Mouse (Mus musculus) intestine, embryonic 14.5 days (tissue): ENCODE results near the gene Gabbr2. TPM values are rescaled to one million over a fixed set of nuclear protein-coding genes. Genes with fewer than 3 reads are reported as not detected.
A peak's percentile ranks its signal among the peaks of the same experiment; 100 is the strongest.

ENCODE experiments used
- ATAC-seq: fragments of 200-750 bp; cut with Nextera tagmentation; replicated peaks from 2 replicates; pipeline ENCODE4 v1.8.0; 2017; ENCODE audit warnings: low read depth, moderate number of reproducible peaks, moderate TSS enrichment, moderate library complexity; ENCODE audit not compliant: low FRiP score, low TSS enrichment
- DNase-seq: peaks from one replicate; pipeline ENCODE4 v3.0.0-alpha.2; 2018; ENCODE audit warnings: low spot score
- H3K27ac ChIP-seq: fragments of 300-500 bp; sonication (generic); 2 replicates; pipeline ENCODE4 v1.5.1; 2014; ENCODE audit warnings: low read depth, mild to moderate bottlenecking, control low read depth
- H3K27me3 ChIP-seq: fragments of 300-500 bp; sonication (generic); replicated peaks from 2 replicates; pipeline ENCODE4 v1.6.1; 2014; ENCODE audit warnings: low read length, control low read depth; ENCODE audit not compliant: control insufficient read depth, insufficient read depth
- H3K36me3 ChIP-seq: fragments of 300-500 bp; sonication (generic); 2 replicates; pipeline ENCODE4 v1.6.1; 2014; ENCODE audit warnings: low read length, control low read depth; ENCODE audit not compliant: control insufficient read depth, insufficient read depth
- H3K4me1 ChIP-seq: fragments of 300-500 bp; sonication (generic); replicated peaks from 2 replicates; pipeline ENCODE4 v1.6.1; 2014; ENCODE audit warnings: low read length, control low read depth, mixed read lengths; ENCODE audit not compliant: control insufficient read depth, insufficient read depth
- H3K4me2 ChIP-seq: fragments of 300-500 bp; sonication (generic); 2 replicates; pipeline ENCODE4 v1.6.1; 2014; ENCODE audit warnings: low read length
- H3K4me3 ChIP-seq: fragments of 300-500 bp; sonication (generic); 2 replicates; pipeline ENCODE4 v1.5.1; 2014; ENCODE audit warnings: low read depth, low read length, control low read depth, mixed read lengths
- H3K9ac ChIP-seq: fragments of 300-500 bp; sonication (generic); 2 replicates; pipeline ENCODE4 v1.6.1; 2014; ENCODE audit warnings: mild to moderate bottlenecking, low read length
- H3K9me3 ChIP-seq: fragments of 300-500 bp; sonication (generic); 2 replicates; pipeline ENCODE4 v1.6.1; 2016; ENCODE audit warnings: low read length, control low read depth; ENCODE audit not compliant: control insufficient read depth
- WGBS: fragments of 180-500 bp; shearing (Covaris S2); extraction: QIAGEN DNeasy Blood & Tissue Kit; methylation state at CpG from one replicate; pipeline ENCODE4 v1.1.7; 2014; 5-methylcytosine and 5-hydroxymethylcytosine counted together
- polyA plus RNA-seq: library from polyadenylated mRNA; unstranded; fragments of >200 nt; fragmentation: Nextera tagmentation; extraction: Ambion mirVana; gene quantifications from 2 replicates; pipeline ENCODE4 v1.2.1, GENCODE M21; 2014

Gene Gabbr2
- polyA plus RNA-seq, 1 experiment from 2014 or later = 0.16 TPM

DNA sequence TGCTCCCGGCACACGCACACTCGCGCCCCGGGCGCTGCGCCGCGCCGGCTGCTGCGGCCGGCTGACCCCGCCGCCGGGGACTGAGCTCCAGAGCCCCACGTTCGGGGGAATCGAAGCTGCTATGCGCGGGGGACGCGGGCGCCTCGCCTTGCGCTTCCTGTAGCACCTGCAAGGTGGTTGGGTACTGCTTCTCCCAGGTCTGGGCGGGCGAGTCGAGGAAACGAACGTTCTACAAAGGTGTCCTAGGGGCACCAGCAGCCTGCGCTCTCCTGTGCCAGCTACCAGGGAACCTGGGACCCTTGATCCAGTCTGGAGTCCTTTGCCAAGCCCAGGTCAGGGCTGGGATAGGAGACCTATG, 265 bp upstream of the Gabbr2 start:
- under 1% methylated on average over 30 of the region's 31 CpGs for WGBS
- Histone ChIP-seq H3K36me3 (no peaks in the 10 kb centered on the region), H3K4me2 (peak overlapping the region; percentile 78), H3K9ac (no peak overlapping the region), H3K4me3 (peak overlapping the region; percentile 45), H3K9me3 (no peaks in the 10 kb centered on the region), H3K4me1 (peaks cover 6% of the 10 kb centered on the region; the same call in 1 of the 2 replicates), H3K27ac (no peak overlapping the region), H3K27me3 (peaks cover 69% of the 10 kb centered on the region)
- ATAC-seq (no peak), DNase-seq (no peak)

DNA sequence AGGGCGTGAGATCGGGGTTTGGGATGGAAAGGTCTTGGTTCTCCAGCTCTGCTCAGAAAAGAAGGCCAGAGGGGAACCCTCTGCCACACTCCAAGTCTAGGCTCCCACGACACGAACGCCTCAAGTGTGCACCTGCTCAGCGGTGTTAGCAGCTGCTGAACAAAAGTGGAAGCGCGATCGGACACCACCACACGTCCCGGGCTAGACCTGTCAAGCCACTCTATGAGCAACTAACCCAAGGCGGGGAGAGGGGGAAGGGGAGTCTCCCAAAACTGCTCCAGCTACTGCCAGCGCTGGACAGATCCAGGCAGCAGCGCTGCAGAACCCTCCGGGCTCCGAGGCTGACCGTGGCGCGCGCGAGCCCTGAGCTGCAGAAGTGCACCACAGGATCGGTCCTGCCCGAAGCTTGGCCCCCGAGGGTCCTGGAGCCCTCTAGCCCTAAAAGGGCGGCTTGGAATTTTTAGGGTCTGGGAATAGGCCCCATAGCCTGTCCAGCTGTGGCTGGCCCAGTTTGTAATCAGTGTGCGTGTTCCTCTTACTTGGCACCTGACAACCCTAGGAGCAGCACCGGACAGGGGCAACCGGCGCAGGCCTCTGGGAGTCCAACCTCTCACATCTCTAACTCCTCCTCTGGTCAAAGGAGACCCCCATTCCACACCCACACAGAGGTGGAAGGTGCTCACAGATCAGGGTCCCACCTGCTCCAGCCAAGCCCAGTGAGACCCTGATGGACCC, 1.2 kb downstream of the Gabbr2 start:
- Histone ChIP-seq H3K9me3 (no peaks in the 10 kb centered on the region), H3K27ac (no peak overlapping the region), H3K27me3 (peaks cover 72% of the 10 kb centered on the region), H3K9ac (no peak overlapping the region), H3K4me2 (no peak overlapping the region; the same call in 1 of the 2 replicates), H3K4me3 (peak overlapping the region; percentile 45; the same call in 1 of the 2 replicates), H3K36me3 (no peaks in the 10 kb centered on the region), H3K4me1 (peaks cover 6% of the 10 kb centered on the region; the same call in 1 of the 2 replicates)
- peak; percentile 70 for DNase-seq
- no peak for ATAC-seq
- 4% methylated on average over 29 of the region's 29 CpGs for WGBS

DNA sequence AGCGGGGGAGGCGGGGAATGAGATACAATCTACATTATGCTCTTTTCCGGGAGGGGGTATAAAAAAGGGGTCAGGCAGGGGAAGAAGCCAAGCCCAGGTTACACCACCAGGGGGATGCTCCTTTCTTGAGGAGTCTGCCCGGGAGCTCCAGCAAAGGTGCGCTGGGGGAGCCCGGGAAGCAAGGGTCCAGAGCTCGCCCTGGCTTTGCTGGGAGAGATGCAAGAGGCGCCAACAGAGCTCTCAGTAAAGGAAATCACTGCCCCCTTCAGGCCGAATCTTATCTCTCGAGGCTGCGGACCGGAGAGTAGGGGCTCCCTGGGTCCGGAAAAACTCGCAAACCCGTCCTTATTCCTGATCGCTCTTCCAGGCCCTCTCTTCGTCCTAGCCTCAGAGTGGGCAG, 1.8 kb downstream of the Gabbr2 start:
- peak; percentile 74 for DNase-seq
- 2% methylated on average over 17 of the region's 17 CpGs for WGBS
- H3K4me3 ChIP-seq = no peak overlapping the region
- peaks cover 69% of the 10 kb centered on the region for H3K27me3 ChIP-seq
- no peaks in the 10 kb centered on the region for H3K36me3 ChIP-seq
- no peak for ATAC-seq
- H3K4me1 ChIP-seq = peaks cover 6% of the 10 kb centered on the region; the same call in 1 of the 2 replicates
- no peaks in the 10 kb centered on the region for H3K9me3 ChIP-seq
- no peak overlapping the region for H3K9ac ChIP-seq
- H3K4me2 ChIP-seq = no peak overlapping the region
- no peak overlapping the region for H3K27ac ChIP-seq

DNA sequence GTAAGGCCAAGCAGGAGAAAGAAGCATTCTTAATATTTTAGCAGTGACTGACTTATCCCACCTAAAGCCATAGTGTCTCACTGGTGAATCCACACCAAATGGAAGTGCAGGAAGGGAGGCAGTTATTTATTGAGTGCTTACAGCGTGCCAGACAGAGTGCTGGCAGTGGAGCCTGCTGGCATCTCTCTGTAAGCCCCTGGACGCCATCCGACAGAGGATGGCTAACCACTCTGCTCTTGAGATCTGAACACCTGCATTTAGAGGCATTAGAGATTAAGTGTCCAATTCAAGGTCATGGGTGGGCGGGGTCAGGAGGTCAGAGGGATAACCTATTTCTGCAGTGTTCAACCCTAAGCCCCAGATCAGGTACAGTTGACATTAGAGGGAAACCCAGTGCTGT, 2.8 kb downstream of the Gabbr2 start:
- Histone ChIP-seq H3K9me3 (no peaks in the 10 kb centered on the region), H3K9ac (no peak overlapping the region), H3K4me3 (no peak overlapping the region), H3K36me3 (no peaks in the 10 kb centered on the region), H3K27ac (no peak overlapping the region), H3K4me1 (peaks cover 6% of the 10 kb centered on the region; the same call in 1 of the 2 replicates), H3K4me2 (no peak overlapping the region), H3K27me3 (peaks cover 67% of the 10 kb centered on the region)
- WGBS = 70% methylated on average over 4 of the region's 4 CpGs
- DNase-seq (no peak), ATAC-seq (no peak)

DNA sequence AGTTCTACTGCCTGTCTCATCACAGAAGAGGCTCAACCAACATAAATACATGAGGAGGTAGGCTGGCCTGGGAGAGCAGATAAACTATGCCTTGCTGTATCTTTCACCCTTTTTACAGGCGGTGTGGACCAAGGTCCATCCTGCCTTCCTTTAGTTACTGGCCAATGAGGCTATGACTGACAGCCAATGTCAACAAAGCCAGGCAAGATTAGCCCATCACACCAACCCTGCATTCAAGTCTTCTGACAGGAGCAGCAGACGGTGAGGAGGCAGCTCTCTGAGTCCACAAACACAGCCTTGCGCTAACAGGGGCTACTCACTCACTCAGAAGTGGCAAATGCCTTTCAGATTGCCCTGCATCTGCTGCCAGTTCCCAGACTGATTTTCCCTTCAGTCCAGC, 3.4 kb downstream of the Gabbr2 start:
- Histone ChIP-seq H3K27me3 (peaks cover 61% of the 10 kb centered on the region), H3K36me3 (no peaks in the 10 kb centered on the region), H3K9me3 (no peaks in the 10 kb centered on the region), H3K4me2 (no peak overlapping the region), H3K9ac (no peak overlapping the region), H3K4me3 (no peak overlapping the region), H3K27ac (no peak overlapping the region), H3K4me1 (peaks cover 6% of the 10 kb centered on the region; the same call in 1 of the 2 replicates)
- no peak for ATAC-seq
- WGBS = 40% methylated on average over 3 of the region's 3 CpGs
- DNase-seq = no peak

DNA sequence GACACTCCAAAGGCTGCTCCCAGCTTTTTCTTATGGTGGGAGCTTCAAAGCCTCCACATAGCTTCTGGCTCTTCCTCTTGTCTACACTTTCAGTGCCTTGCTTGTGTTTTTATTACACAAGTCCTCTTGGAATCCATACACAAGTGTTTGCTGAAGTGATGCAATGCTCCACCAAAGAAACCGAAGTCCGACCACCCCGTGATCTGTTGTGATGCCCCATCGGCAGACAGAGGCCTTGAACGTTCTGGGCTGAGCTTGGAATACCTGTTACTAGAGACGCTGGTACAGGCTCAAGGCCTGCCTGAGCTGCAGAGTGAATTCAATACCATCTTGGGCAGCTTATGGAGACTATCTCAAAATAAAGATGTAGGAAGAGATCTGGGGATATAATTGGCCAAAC, 3.9 kb downstream of the Gabbr2 start:
- 95% methylated on average over 6 of the region's 6 CpGs for WGBS
- no peak overlapping the region for H3K4me3 ChIP-seq
- no peak for DNase-seq
- no peak overlapping the region for H3K27ac ChIP-seq
- ATAC-seq = no peak
- no peaks in the 10 kb centered on the region for H3K9me3 ChIP-seq
- no peak overlapping the region for H3K9ac ChIP-seq
- no peaks in the 10 kb centered on the region for H3K36me3 ChIP-seq
- H3K4me2 ChIP-seq = no peak overlapping the region
- peaks cover 6% of the 10 kb centered on the region; the same call in 1 of the 2 replicates for H3K4me1 ChIP-seq
- H3K27me3 ChIP-seq = peaks cover 56% of the 10 kb centered on the region

DNA sequence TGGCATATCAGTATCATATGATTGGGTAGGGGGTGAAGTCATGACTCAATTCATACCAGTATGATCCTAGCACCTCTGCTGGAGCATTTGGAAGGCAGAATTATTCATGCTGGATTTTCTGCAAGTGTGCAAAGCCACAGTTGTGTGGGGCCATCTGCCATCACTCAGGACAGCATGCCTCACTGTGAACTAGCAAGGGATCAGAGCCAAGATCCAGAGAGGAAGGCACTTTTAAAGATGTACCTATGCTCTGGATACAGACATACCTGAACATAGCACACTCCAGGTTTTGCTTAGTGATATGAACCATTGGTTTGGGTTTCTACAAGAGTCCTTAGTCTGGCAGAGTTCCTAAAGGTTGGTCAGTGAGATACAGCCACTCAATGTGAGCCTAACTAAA, 5.6 kb downstream of the Gabbr2 start:
- no peaks in the 10 kb centered on the region for H3K36me3 ChIP-seq
- H3K9me3 ChIP-seq = no peaks in the 10 kb centered on the region
- H3K27ac ChIP-seq = no peak overlapping the region
- H3K4me2 ChIP-seq = no peak overlapping the region
- no peak overlapping the region for H3K4me3 ChIP-seq
- DNase-seq (no peak), ATAC-seq (no peak)
- H3K4me1 ChIP-seq = no peaks in the 10 kb centered on the region
- H3K9ac ChIP-seq = no peak overlapping the region
- peaks cover 39% of the 10 kb centered on the region for H3K27me3 ChIP-seq

DNA sequence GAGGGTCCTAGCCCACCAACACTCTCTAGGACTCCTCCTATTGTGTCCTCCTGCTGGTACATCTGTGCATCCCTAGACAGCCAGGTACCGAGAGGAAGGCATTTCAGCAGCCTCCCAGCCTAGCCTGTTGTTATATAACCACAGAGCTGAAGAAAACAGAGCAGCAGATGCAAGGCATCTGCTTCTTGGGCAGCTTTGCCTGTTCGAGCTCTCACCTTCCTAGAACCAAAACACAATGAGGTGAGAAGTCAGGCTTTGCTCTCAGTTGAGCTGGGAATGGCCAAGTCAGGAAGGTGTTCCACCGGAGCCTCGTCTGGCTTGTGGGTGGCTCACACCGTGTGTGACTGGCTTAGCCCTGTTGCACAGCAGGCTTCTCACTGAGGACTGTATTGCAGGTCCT, 8.8 kb downstream of the Gabbr2 start:
- Histone ChIP-seq H3K4me1 (no peaks in the 10 kb centered on the region), H3K9ac (no peak overlapping the region), H3K9me3 (no peaks in the 10 kb centered on the region), H3K36me3 (no peaks in the 10 kb centered on the region), H3K27me3 (0 out of 2 replicates have a peak, but pooled peaks cover 8% of the 10 kb centered on the region), H3K27ac (no peak overlapping the region), H3K4me3 (no peak overlapping the region), H3K4me2 (no peak overlapping the region)
- WGBS = 70% methylated on average over 5 of the region's 5 CpGs
- no peak for DNase-seq
- ATAC-seq = no peak

DNA sequence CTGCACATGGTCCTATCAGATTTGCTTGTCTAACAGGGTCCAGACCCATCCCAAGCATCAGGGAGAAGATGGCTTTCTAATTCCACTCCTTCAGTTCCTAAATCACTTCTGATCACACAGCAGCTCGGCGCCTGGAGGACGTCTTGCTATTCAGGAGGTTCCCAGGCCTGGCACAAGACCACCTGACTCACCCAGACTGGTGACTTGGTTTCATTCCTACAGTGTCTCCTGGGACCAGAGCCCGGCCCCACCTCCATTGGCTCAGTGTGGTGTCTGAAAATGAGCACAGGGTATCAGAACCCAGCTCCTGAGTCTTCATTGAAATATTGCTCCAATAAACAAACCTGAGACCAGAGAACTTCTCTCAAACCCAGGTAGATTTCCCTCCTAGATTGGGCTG, 9.6 kb downstream of the Gabbr2 start:
- 81% methylated on average over 4 of the region's 4 CpGs for WGBS
- Histone ChIP-seq H3K27me3 (0 out of 2 replicates have a peak, but pooled peaks cover 4% of the 10 kb centered on the region), H3K4me3 (no peak overlapping the region), H3K9me3 (no peaks in the 10 kb centered on the region), H3K9ac (no peak overlapping the region), H3K36me3 (no peaks in the 10 kb centered on the region), H3K4me1 (no peaks in the 10 kb centered on the region), H3K4me2 (no peak overlapping the region), H3K27ac (no peak overlapping the region)
- DNase-seq = no peak
- no peak for ATAC-seq
